Mouse (Mus musculus): ENCODE data around the gene Olfr324.

- TF ChIP-seq POLR2A (IDR thresholded peaks at IDR 0.05; ENCODE audit: insufficient read depth, low read depth, low read length) (no peak), EP300 (IDR thresholded peaks at IDR 0.05; ENCODE audit: insufficient read depth, low read depth, low read length) (no peak)
These were observed 18.4 kb downstream of the Olfr324 start for GRCm38 (mm10) chr11:58613359-58613758.
